Mouse (Mus musculus) lung, adult 2 months (tissue): ENCODE measurements around the gene Kcnq2. TPM values are rescaled to one million over a fixed set of nuclear protein-coding genes. Genes with fewer than 3 reads are reported as not detected.

Experiments
- DNase-seq: peaks from one replicate; pipeline ENCODE4 v3.0.0; 2022
- H3K4me1 ChIP-seq: fragments of 200-500 bp; 2 replicates; pipeline ENCODE4 v1.6.1; 2011; ENCODE audit warnings: low read length; ENCODE audit not compliant: control insufficient read depth, insufficient read depth
- H3K4me3 ChIP-seq: fragments of 200-500 bp; replicated peaks from 2 replicates; pipeline ENCODE3; 2011; ENCODE audit warnings: low read depth, mild to moderate bottlenecking, control low read depth, low read length; ENCODE audit errors: extremely low read depth
- CTCF ChIP-seq: fragments of 200-500 bp; IDR thresholded peaks from 2 replicates; pipeline ENCODE4 v1.5.1; 2011; ENCODE audit warnings: mild to moderate bottlenecking, low read length, control low read depth; ENCODE audit not compliant: insufficient read depth
- POLR2A ChIP-seq: fragments of 200-500 bp; IDR thresholded peaks from 2 replicates; pipeline ENCODE4 v1.6.1; 2011; ENCODE audit warnings: low read depth, mild to moderate bottlenecking, control low read depth, low read length, borderline replicate concordance; ENCODE audit errors: extremely low read depth
- WGBS: fragments of 180-500 bp; shearing (Covaris S2); methylation state at CpG from one replicate; pipeline ENCODE4 v1.1.7; 2018; 5-methylcytosine and 5-hydroxymethylcytosine counted together
- polyA plus RNA-seq: library from polyadenylated mRNA; depleted of rRNA; stranded (reverse); fragments of >200 nt; gene quantifications from 2 replicates; pipeline ENCODE4 v1.2.3, GENCODE M21; 2012

Kcnq2 gene
- polyA plus RNA-seq, 1 experiment, result 0.02 TPM

GRCm38 (mm10) chr2:181148318-181148955, 13.3 kb upstream of the Kcnq2 start:
- Histone ChIP-seq H3K4me3 (no peak overlapping the region), H3K4me1 (peaks cover 4% of the 10 kb centered on the region)
- TF ChIP-seq POLR2A (no peak), CTCF (no peak)
- no peak for DNase-seq
- WGBS, result 13% methylated on average over 26 of the region's 31 CpGs

GRCm38 (mm10) chr2:181147546-181148317, 12.6 kb upstream of the Kcnq2 start:
- H3K4me3 ChIP-seq, result peak overlapping the region; percentile 14
- peaks cover 4% of the 10 kb centered on the region for H3K4me1 ChIP-seq
- DNase-seq, result no peak
- 1% methylated on average over 58 of the region's 61 CpGs for WGBS
- TF ChIP-seq POLR2A (no peak), CTCF (no peak)

- no peak for DNase-seq
- Histone ChIP-seq H3K4me3 (no peak overlapping the region), H3K4me1 (peaks cover 4% of the 10 kb centered on the region)
- no peak for TF ChIP-seq POLR2A
- no peak for TF ChIP-seq CTCF
- whole genome bisulfite sequencing, result 36% methylated on average over 4 of the region's 4 CpGs
Measured at GRCm38 (mm10) chr2:181146976-181147545, 12.0 kb upstream of the Kcnq2 start.

- Histone ChIP-seq H3K4me1 (peaks cover 4% of the 10 kb centered on the region), H3K4me3 (no peak overlapping the region)
- no peak for TF ChIP-seq CTCF
- TF ChIP-seq POLR2A, result no peak
- no peak for DNase-seq
- 78% methylated on average over 2 of the region's 2 CpGs for WGBS
Measured at GRCm38 (mm10) chr2:181144675-181145074, 9.6 kb upstream of the Kcnq2 start.

GRCm38 (mm10) chr2:181143509-181144276, 8.6 kb upstream of the Kcnq2 start:
- no peak for TF ChIP-seq CTCF
- no peak for TF ChIP-seq POLR2A
- 49% methylated on average over 2 of the region's 2 CpGs for WGBS
- no peak overlapping the region for H3K4me3 ChIP-seq
- no peak for DNase-seq
- peaks cover 4% of the 10 kb centered on the region for H3K4me1 ChIP-seq

GRCm38 (mm10) chr2:181142703-181143135, 7.6 kb upstream of the Kcnq2 start:
- DNase-seq, result no peak
- no peak for TF ChIP-seq CTCF
- no peak for TF ChIP-seq POLR2A
- 63% methylated on average over 8 of the region's 8 CpGs for WGBS
- H3K4me3 ChIP-seq, result no peak overlapping the region
- H3K4me1 ChIP-seq, result no peaks in the 10 kb centered on the region

- 78% methylated on average over 5 of the region's 5 CpGs for WGBS
- Histone ChIP-seq H3K4me3 (no peak overlapping the region), H3K4me1 (no peaks in the 10 kb centered on the region)
- no peak for TF ChIP-seq CTCF
- DNase-seq, result no peak
Measured at GRCm38 (mm10) chr2:181139641-181140193, 4.6 kb upstream of the Kcnq2 start.

- TF ChIP-seq POLR2A (no peak), CTCF (no peak)
- no peak overlapping the region for H3K4me3 ChIP-seq
- H3K4me1 ChIP-seq, result no peaks in the 10 kb centered on the region
- DNase-seq, result no peak
- 5% methylated on average over 6 of the region's 6 CpGs for WGBS
Measured at GRCm38 (mm10) chr2:181136934-181137333, 1.8 kb upstream of the Kcnq2 start.

- WGBS, result 12% methylated on average over 4 of the region's 4 CpGs
- H3K4me1 ChIP-seq, result no peaks in the 10 kb centered on the region
- TF ChIP-seq POLR2A, result no peak
- TF ChIP-seq CTCF, result no peak
- H3K4me3 ChIP-seq, result no peak overlapping the region
- DNase-seq, result no peak
Measured at GRCm38 (mm10) chr2:181135446-181135818, 332 bp upstream of the Kcnq2 start.
